Mouse (Mus musculus): ENCODE measurements at regions not wholly inside any gene's neighbourhood (a gene's known extent, or its start where the extent isn't known, plus 50 kb on each side); places are given as distances from the start of the nearest gene placed in this dataset.

- DNase-seq (ENCODE audit: low spot score): no peak
These were observed 206.1 kb upstream of the Tet2 start for GRCm38 (mm10) chr3:133751011-133751410.

- DNase-seq (ENCODE audit: low spot score): no peak
These were observed 206.6 kb upstream of the Tet2 start for GRCm38 (mm10) chr3:133751565-133751964.

- DNase-seq (ENCODE audit: low spot score): no peak
These were observed 208.1 kb upstream of the Tet2 start for GRCm38 (mm10) chr3:133753041-133753440.

- DNase-seq (ENCODE audit: low spot score): no peak
These were observed 209.3 kb upstream of the Tet2 start for GRCm38 (mm10) chr3:133754006-133754910.

GRCm38 (mm10) chr3:133754911-133755259 is 209.9 kb upstream of the Tet2 start:
- DNase-seq (ENCODE audit: low spot score): peak; percentile 58

- no peak for DNase-seq (ENCODE audit: low spot score)
These were observed 212.9 kb upstream of the Tet2 start for GRCm38 (mm10) chr3:133757756-133758420.

GRCm38 (mm10) chr3:133758421-133758820 is 213.5 kb upstream of the Tet2 start:
- no peak for DNase-seq (ENCODE audit: low spot score)

GRCm38 (mm10) chr3:133759611-133760010 is 214.7 kb upstream of the Tet2 start:
- no peak for DNase-seq (ENCODE audit: low spot score)

- no peak for DNase-seq (ENCODE audit: low spot score)
These were observed 215.3 kb upstream of the Tet2 start for GRCm38 (mm10) chr3:133760221-133760620.

- DNase-seq (ENCODE audit: low spot score): no peak
These were observed 218.8 kb upstream of the Tet2 start for GRCm38 (mm10) chr3:133763721-133764120.

GRCm38 (mm10) chr3:133773490-133773889 is 228.6 kb upstream of the Tet2 start:
- no peak for DNase-seq (ENCODE audit: low spot score)

- no peak for DNase-seq (ENCODE audit: low spot score)
These were observed 229.3 kb upstream of the Tet2 start for GRCm38 (mm10) chr3:133774229-133774628.

GRCm38 (mm10) chr3:133776013-133776412 is 231.1 kb upstream of the Tet2 start:
- DNase-seq (ENCODE audit: low spot score): no peak

GRCm38 (mm10) chr3:133779161-133779789 is 234.3 kb upstream of the Tet2 start:
- DNase-seq (ENCODE audit: low spot score): no peak

GRCm38 (mm10) chr3:133783060-133783459 is 238.1 kb upstream of the Tet2 start:
- no peak for DNase-seq (ENCODE audit: low spot score)

- DNase-seq (ENCODE audit: low spot score): no peak
These were observed 246.4 kb upstream of the Tet2 start for GRCm38 (mm10) chr3:133791361-133791760.

- DNase-seq (ENCODE audit: low spot score): no peak
These were observed 264.1 kb upstream of the Tet2 start for GRCm38 (mm10) chr3:133809007-133809552.

- no peak for DNase-seq (ENCODE audit: low spot score)
These were observed 274.2 kb upstream of the Tet2 start for GRCm38 (mm10) chr3:133818966-133819700.

GRCm38 (mm10) chr3:133833739-133834391 is 288.9 kb upstream of the Tet2 start:
- DNase-seq (ENCODE audit: low spot score): no peak

- no peak for DNase-seq (ENCODE audit: low spot score)
These were observed 289.5 kb upstream of the Tet2 start for GRCm38 (mm10) chr3:133834459-133834858.

- DNase-seq (ENCODE audit: low spot score): no peak
These were observed 301.4 kb upstream of the Tet2 start for GRCm38 (mm10) chr3:133846301-133846700.
